Mouse (Mus musculus) liver, adult 2 months (tissue): ENCODE measurements at regions not wholly inside any gene's neighbourhood (a gene's known extent, or its start where the extent isn't known, plus 50 kb on each side); places are given as distances from the start of the nearest gene placed in this dataset.

Experiments used
- CTCF ChIP-seq: fragments of 200-500 bp; IDR thresholded peaks from 2 replicates; pipeline ENCODE4 v1.5.1; 2011; ENCODE audit warnings: low read depth, low read length, control low read depth
- POLR2A ChIP-seq: fragments of 200-500 bp; IDR thresholded peaks from 2 replicates; pipeline ENCODE4 v1.6.1; 2011; ENCODE audit warnings: low read length, control low read depth; ENCODE audit not compliant: insufficient read depth; ENCODE audit errors: extremely low read depth

GRCm38 (mm10) chr12:5601084-5601654 lies 225.7 kb upstream of the Klhl29 start:
- TF ChIP-seq CTCF (no peak), POLR2A (no peak)
